Mouse (Mus musculus): ENCODE measurements around the gene Map4k4.

GRCm38 (mm10) chr1:39941237-39942179, 40.8 kb downstream of the Map4k4 start:
- TF ChIP-seq UBTF (IDR thresholded peaks at IDR 0.05; ENCODE audit: borderline replicate concordance, insufficient read depth, low read depth, low read length) (no peak), ZC3H11A (IDR thresholded peaks at IDR 0.05; ENCODE audit: low read depth, low read length) (no peak), POLR2A (IDR thresholded peaks at IDR 0.05; ENCODE audit: control insufficient read depth in 1 of 2, insufficient read depth in 1 of 2, low read depth in 1 of 2, low read length in 2 of 2, poor library complexity in 1 of 2) (no peak), NRF1 (IDR thresholded peaks at IDR 0.05; ENCODE audit: insufficient read depth, low read depth, low read length, poor library complexity, severe bottlenecking) (no peak), MAFK (IDR thresholded peaks at IDR 0.05; ENCODE audit: borderline replicate concordance, low read depth, low read length) (no peak), HCFC1 (IDR thresholded peaks at IDR 0.05; ENCODE audit: low read depth, low read length) (no peak), RCOR1 (IDR thresholded peaks at IDR 0.05; ENCODE audit: low read depth, low read length) (no peak), TAL1 (IDR thresholded peaks at IDR 0.05; ENCODE audit: low read length) (no peak), NELFE (IDR thresholded peaks at IDR 0.05; ENCODE audit: low read depth, low read length) (no peak), CTCF (IDR thresholded peaks at IDR 0.05 in 2 of 3, conservative IDR thresholded peaks at IDR 0.05 in 1 of 3; ENCODE audit: control insufficient read depth in 1 of 3, insufficient read depth in 1 of 3, low read depth in 2 of 3, low read length in 3 of 3, poor library complexity in 1 of 3, severe bottlenecking in 1 of 3) (no peak)

Data from MEL (cell line).